Mouse (Mus musculus): Measurements from ENCODE around the gene Nr6a1.

Gene Nr6a1

DNA sequence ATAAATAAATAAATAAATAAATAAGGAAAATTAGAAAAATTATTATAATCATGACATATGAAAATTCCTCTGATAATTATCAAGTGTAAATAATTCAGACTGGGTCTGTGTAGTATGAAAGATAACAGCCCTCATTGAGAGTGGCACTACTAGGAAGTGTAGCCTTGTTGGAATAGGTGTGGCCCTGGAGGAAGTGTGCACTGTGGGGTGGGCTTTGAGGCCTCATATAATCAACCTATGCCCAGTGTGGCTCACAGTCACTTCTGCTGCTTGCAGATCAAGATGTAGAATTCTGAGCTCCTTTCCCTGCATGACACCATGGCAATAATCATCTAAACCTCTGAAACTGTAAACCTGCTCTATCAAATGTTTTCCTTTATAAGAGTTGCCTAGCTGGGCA lies 24.6 kb downstream of the Nr6a1 start:
- in situ Hi-C loops (cut with MboI; ENCODE audit: low sequenced_read_pairs): no loop called here

DNA sequence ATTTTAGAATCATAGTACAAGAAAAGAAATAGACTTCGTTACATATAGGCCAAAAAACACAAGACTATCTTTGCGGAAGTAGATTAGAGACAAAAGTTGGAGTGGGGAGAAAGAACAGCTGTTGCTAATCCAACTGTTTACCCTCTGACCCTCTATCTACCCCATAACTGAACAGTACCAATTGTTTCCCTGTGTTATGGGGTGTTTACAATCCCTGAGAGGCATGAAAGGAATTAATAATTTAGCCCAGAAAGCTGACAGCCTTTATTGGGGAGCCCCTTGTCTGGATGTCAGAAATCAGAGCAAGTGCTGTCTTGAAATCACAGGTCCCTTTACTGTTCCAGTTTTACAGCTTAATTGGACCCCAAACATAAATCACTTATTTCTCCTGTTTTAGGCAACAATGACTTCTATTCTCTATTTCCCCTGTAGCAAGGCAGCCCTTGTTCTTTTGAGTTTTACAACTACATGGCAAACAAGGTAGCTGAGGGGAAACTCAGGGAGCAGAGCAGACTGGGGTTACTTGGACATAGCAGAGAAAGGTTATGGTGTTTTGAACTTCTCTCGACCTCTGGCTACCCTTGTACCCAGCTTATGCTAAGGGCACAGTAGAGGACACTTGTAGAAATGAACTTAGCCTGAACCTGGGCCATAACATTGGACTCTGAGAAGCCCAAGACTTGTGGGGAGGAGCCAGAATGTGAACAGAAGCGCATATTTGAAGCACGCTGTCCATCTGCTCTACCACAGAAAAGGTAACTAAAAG lies 46.4 kb downstream of the Nr6a1 start:
- in situ Hi-C loops (cut with MboI; ENCODE audit: low sequenced_read_pairs): no loop called here

DNA sequence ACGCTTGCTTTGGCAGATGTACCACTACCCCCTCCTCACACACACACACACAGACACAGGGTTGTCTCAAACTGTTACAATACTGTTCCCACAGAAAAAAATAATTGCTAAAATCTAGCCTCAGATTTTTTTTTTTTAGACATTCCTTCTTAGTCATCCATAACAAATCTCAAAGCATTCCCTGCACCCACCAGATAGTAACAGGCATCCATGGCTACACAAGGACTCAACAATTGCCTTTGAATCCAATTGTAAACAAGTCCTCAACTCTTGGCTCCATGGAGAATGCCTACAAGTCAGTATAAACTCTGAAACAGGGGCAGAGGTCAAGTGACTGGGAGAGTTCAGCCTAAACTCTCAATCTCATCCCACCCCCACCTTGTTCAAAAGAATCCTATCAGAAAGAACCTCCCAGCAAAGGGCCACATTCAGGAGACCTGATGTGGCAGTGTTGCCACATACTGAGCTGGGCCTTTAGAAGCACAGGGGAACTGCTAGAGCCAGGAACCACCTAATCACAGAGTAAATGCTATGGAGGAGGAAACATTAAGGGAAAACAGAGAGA lies 52.9 kb downstream of the Nr6a1 start:
- in situ Hi-C loops (cut with MboI; ENCODE audit: low sequenced_read_pairs): no loop called here

DNA sequence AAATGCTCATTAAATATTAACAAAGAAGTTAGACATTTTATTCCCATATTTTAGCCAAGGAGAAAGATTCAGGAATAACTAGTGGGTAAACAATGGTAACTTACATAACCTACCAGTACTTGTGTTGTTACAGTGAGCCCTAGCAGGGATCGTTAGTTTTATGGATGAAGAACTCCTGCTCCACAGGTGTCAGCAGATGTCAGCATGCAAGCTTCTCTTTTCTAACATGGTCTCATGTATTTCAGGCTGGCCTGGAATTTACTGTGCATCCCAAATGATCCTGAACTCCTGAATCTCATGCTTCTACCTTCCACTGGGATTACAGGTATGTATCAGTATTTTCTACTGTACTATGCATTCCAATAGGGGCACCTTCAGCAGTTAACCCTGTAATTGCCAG lies 54.8 kb downstream of the Nr6a1 start:
- in situ Hi-C loops (cut with MboI; ENCODE audit: low sequenced_read_pairs): no loop called here

DNA sequence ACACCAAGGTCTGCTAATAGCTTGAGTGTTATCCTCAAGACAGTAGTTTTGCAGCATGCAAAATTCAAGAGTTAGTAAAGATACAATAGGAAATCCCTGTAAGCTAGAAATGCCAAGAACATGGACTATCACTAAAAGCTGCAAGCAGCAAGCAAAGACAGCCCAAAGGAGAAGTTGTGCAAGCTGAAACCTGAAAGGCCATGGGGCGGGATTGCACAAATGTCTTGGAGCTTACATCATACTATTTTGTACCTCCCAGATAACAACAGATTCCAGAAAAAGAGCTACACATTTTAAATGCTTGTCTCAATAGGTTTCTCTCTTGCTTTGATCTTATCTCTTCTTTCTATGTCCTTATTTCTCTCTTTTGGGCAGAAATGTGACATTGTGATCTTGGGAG lies 60.8 kb downstream of the Nr6a1 start:
- in situ Hi-C loops (cut with MboI; ENCODE audit: low sequenced_read_pairs): loop anchor here (10.0 kb wide), 1 partner anchor 212 kb away; no protein-coding TSS in a partner anchor

DNA sequence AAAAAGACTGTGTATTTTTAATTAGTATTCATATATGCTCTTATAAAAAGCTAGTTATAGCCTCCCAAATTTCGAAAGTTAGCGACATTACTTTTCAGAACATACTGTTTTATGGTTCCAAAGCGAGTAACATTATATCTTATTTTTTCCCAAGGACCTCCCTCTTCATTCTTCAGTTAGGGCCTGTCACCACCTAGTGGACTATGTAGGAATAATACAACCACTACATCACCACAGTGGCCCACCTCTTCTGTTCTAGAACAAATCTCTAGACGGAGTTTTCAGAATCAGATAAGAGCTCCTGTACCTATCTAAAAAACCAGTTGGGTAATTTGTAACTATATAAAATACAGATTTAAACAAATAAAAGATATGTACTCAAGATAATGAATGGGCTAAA lies 63.5 kb downstream of the Nr6a1 start:
- in situ Hi-C loops (cut with MboI; ENCODE audit: low sequenced_read_pairs): loop anchor here (10.0 kb wide), 1 partner anchor 209 kb away; no protein-coding TSS in a partner anchor

DNA sequence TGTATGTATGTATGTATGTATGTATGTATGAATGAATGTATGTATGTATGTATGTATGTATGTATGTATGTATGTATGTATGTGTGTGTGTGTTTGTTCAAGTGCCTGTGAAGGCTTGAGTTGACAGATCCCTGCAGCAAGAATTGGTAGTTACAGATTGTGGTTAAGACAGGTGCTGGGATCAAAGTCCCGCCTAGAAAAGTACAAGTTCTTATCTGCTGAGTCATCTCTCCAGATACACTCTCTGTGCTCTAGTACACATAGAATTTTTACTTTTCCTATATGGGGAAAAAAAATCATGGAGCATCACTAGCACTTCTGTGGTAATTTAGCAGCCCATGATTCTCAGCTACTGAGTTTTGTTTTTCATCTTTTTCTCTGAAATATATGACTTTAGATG lies 75.7 kb downstream of the Nr6a1 start:
- in situ Hi-C loops (cut with MboI; ENCODE audit: low sequenced_read_pairs): no loop called here

DNA sequence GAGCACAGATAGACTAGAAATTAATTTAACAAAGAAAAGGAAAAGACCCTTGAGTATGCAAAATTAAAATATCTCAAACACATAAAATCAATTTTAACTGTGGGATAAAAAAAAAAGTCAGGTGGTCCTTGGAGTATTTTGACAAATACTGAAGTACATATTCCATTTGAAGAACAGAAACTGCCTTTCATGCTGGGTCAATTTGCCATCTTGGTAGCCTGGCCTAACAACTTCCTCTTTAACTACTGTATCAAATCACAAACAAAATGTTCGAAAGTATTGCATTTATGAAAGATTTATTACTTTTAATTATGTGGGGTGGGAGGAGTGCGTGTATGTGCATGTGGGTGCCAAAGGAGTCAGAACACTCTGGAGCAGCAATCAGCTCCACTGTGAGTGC lies 81.2 kb downstream of the Nr6a1 start:
- in situ Hi-C loops (cut with MboI; ENCODE audit: low sequenced_read_pairs): no loop called here

DNA sequence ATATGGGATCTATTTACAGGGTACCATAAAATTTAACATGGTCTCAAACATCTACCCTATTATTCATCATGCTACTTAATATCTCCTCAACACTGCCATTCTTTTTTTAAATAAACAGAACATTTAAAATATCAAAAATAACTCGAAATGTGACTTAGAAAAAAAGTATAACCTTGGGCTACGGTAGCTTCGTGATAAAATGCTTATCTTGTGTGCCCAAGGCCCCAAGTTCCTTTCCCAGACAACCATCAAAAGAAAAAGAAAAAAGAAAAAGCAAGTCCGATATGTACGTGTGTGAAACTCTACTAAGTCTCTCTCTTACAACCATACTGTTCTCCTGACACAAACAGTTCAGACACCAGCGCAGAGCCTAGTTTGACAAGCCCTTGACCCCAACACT lies 92.0 kb downstream of the Nr6a1 start:
- in situ Hi-C loops (cut with MboI; ENCODE audit: low sequenced_read_pairs): no loop called here

DNA sequence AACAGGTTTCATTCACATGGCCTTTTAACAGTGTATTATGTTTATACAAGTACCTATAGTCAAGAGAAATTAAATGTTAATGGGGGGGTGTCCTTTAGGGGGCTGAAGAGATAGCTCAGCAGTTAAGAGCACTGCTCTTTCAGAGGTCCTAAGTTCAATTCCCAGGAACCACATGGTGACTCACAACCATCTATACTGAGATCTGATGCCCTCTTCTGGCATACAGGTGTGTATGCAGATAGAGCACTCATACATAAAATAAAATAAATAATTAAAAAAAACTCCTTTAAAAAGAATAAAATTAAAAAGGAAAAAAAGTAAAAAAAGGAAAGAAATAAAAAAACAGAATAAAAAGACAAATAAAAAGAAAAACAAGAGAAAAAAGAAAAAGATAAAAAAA lies 95.5 kb downstream of the Nr6a1 start:
- in situ Hi-C loops (cut with MboI; ENCODE audit: low sequenced_read_pairs): no loop called here

DNA sequence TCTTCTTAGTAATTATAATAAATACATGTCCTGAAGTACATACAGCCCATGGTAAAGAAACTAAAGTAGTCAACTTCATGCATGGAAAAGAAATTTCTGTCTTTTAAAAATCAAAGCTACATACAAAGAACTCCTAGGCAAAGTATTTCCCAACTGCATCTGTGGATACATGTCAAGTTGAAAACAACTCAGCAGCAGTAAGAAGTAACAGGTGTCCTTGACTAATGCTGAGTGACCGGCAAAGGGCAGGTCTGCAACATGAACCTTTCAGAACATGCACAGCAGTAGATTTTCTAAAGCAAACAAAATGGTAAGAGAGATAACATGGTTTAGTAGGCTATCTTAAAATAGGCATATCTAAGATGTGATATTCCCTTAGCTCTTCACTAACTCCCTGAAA lies 98.0 kb downstream of the Nr6a1 start:
- in situ Hi-C loops (cut with MboI; ENCODE audit: low sequenced_read_pairs): no loop called here

DNA sequence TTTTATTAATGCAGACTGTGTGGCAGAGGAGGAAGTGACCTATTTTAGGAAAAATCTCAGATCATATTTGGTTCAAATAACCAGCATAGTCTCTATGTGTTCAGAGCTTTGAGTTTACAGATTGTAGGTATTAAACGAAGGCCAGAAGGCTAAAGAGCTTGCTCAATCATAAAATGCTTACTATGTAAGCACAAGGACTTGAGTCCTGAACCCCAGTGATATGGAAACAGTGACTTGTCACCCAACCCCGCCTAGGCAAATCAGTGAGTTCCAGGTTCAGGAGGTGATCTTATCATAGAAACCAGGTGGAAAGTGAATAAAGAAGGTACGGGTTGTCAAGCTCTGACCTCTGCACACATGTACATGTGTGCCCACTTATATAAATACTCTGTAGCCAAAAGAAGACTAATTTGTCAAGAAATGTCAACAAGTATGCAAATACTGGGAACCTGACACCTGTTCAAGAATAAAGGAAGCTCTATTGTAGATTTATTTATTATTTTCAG lies 99.6 kb downstream of the Nr6a1 start:
- in situ Hi-C loops (cut with MboI; ENCODE audit: low sequenced_read_pairs): no loop called here

DNA sequence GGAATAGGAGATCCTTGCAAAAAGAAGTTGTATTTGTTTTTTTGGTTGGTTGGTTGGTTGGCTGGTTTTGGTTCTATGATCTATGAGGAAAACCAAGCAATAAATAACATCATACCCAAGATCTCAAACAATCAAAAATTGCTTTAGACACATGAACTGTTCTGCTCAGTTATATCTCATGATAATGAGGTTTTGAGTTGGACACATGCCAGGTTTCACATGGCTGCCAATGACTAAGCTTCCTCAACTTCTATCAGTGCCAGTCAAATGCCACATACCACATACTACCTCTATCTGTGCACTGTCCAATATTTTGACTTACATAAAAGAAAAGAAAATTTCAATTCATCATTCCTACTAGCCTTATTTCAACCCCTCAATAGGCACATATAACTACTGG lies 101.3 kb downstream of the Nr6a1 start:
- in situ Hi-C loops (cut with MboI; ENCODE audit: low sequenced_read_pairs): no loop called here

DNA sequence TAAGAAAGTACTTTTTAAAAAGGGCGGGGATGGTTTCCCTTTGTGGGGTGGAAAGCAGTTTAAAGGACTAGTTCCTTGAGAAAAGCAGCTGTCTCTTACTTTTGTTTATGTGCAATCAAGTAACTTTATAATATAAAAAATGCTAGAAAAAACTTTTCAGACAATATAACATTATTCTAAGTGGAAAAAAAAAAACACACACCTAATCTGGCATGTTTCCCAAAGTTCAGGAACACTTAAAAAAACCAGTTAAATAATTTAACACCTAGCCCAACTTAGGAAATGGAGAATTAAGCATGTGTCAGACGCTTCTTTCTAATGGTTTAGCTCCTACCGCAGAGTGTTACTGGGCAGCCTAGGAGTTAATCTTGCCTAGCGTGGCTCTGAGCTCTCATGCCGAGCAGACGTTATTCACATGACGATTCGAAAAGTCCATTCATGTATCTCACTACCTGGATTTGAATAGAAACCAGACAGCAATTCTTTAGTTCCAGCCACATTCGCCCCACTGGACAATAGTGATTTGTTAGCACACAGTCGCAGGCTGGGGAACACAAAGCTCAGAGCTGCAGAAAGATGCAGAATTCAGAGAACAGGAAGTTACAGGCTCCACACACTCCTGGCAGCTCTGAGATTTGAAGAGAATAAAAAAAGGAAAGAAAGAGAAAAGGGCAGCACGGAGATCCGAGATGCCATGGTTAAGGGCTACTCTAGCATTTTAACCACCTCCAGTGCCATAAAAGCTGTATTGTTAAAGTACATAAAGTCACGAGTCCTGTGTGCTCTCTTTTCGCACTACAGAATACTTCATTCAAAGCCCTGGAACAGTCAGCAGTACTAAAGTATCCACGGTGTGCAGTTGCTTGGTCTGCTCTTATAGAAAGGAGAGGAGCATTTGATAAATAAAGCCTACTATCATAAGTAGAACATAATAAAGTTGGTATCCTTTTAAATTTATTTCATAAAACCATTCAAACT lies 102.4 kb downstream of the Nr6a1 start:
- in situ Hi-C loops (cut with MboI; ENCODE audit: low sequenced_read_pairs): no loop called here

DNA sequence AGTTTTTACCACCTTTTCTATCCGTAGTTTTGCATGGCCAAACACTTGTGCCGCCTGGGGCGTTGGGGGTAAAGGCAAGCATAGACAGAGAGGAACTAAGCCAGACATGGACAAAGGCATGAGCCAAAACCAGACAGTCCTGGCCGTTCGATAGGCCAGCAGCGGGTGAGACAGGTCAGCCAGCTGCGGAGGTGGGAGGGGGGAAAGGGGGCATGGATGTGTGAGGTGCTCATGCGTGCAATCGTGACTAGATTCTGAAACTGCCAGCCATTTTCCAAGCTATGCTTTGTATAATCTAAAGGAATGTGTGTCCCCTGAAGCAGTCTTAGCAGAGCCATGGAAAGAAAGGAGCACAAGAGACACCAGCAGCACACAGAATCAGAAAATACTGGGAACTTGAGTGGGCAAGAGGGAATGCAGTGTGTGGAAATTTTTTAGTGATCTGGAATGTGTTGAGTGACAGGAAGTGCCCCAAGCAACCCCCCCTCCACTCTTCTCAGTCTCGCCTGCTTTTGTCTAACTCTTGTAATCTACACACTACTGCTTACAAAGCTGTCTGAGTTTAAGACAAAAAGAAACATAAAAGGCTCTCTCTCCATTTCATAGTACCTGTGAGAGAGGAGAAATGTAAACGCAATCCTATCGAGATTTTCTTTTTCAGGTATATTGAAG lies 103.4 kb downstream of the Nr6a1 start:
- in situ Hi-C loops (cut with MboI; ENCODE audit: low sequenced_read_pairs): no loop called here

DNA sequence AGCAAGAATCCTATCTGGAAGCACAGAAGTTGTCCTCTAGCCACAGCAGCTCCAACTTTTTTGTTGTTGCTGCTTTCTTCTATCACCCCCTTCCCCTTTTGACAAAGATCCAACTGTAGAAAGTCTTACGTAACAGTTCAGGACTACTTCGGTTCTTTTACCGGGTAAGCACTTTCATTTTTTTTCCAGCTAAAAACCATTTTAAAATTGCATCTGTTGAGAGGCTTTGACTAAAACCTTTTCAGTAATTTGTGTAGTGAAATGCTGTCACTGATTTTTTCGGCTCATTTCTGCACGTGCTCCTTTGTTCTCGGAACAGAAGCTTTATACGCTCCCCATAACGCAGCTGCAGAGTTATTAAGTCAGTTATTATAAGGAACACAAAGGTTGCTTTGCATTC lies 104.1 kb downstream of the Nr6a1 start:
- in situ Hi-C loops (cut with MboI; ENCODE audit: low sequenced_read_pairs): no loop called here

DNA sequence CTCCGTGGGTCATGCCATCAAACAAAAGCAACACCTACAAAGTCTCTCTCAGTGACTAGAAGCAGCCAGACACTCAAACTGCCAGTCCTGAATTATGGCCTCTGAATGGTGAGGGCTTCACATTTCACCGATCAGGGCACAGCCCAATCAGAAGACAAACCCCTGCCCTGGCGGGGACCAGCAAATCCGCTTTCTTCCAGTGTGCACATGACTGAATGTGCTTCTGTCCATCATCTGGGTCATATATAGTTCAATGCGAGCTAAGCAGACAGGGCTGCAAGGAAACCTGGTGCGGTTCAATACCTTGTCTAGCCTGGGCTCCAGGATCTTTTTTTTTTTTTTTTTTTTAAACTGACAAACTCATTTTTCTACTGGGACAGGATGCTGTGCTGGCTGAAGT lies 104.5 kb downstream of the Nr6a1 start:
- in situ Hi-C loops (cut with MboI; ENCODE audit: low sequenced_read_pairs): no loop called here

DNA sequence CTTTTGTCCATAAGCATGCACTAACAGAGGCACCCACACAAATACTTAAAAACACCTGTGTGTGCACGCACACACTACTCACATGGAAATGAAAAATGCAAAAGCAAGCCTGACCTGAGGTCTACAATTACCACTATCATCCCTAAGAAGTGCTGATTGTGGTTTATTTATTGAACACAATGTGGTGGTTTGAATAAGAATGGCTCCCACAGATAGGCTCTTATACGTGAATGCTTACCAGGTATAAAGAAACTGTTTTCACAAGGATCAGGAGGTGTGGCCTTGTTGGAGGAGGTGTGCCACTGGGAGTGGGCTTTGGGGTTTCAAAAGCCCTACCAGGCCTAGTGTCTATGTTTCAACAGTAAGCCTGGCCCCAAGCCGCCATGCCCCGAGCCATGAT lies 110.0 kb downstream of the Nr6a1 start:
- in situ Hi-C loops (cut with MboI; ENCODE audit: low sequenced_read_pairs): no loop called here

DNA sequence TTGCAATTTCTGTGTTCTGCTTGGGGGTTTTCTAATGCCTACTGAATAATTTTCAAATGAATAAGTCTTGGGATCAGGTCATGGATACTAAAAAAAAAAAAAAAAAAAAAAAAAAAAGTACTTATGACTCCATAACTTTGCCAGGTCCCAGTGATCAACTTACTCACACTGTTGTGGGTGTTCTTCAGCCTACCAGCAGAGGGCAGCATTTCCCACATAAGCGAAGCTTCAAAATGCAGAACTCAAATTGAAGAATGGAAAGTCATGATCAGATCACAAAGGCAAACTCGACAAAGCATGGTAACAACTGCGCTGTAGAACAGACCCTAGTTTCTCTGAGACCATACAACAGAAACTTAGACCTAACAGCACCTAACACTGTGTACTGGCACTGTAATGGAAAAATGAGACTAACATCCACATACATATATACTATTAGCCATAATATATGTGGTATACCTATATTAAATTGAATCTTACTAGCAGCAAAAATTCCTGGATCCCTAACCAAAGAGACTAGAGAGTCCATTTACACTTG lies 130.3 kb downstream of the Nr6a1 start:
- in situ Hi-C loops (cut with MboI; ENCODE audit: low sequenced_read_pairs): no loop called here

DNA sequence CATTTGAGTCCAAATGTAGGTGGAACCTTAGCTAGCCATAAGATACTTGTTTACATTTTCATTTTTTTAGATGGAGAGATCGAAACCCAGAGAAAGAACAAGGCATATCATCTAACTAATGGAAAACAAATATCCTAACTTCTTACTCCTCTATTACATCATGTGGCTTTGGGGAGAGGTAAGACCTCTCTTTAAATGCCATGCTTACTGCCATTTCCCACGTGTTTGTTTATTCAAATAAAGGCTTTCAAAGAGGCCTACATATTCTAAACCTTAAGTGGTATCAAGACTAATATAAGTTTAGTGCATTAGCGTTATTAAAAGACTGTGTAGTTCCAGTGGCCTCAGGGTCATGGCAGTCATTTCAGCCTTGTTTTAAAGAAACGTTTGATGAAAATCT lies 140.2 kb downstream of the Nr6a1 start:
- in situ Hi-C loops (cut with MboI; ENCODE audit: low sequenced_read_pairs): no loop called here

Measured in CH12F3 (cell line).